Mouse (Mus musculus) CH12.LX (cell line): ENCODE results near the gene A2ml1. TPM values are rescaled to one million over a fixed set of nuclear protein-coding genes. Genes with fewer than 3 reads are reported as not detected.
A peak's percentile ranks its signal among the peaks of the same experiment; 100 is the strongest.

Experiments used
- DNase-seq: peaks from one replicate; pipeline ENCODE4 v3.0.0-alpha.2; 2013; ENCODE audit errors: extremely low read depth
- H3K27ac ChIP-seq: 2 replicates; pipeline ENCODE4 v1.5.1; 2012; ENCODE audit warnings: low read depth, mild to moderate bottlenecking, control low read depth, moderate library complexity; ENCODE audit not compliant: insufficient read depth
- H3K27me3 ChIP-seq: replicated peaks from 2 replicates; pipeline ENCODE3; 2012; ENCODE audit warnings: inconsistent platforms
- H3K36me3 ChIP-seq, 2 experiments: replicated peaks in 1 of 2; 2 replicates each; pipeline versions ENCODE3 to v1.6.1; 2012; ENCODE audit warnings: inconsistent platforms in 1 of 2, low read length in 1 of 2, mild to moderate bottlenecking in 1 of 2, mixed read lengths in 1 of 2, moderate library complexity in 1 of 2; ENCODE audit not compliant: control insufficient read depth in 1 of 2, insufficient read depth in 1 of 2
- H3K4me1 ChIP-seq, 2 experiments: 2 replicates each; pipeline ENCODE4 v1.6.1; 2012; ENCODE audit warnings: inconsistent platforms in 1 of 2, moderate library complexity in 1 of 2; ENCODE audit not compliant: insufficient read depth in 2 of 2, control insufficient read depth in 1 of 2
- H3K4me2 ChIP-seq: 2 replicates; pipeline ENCODE4 v1.6.1; 2012; ENCODE audit warnings: low read depth, mild to moderate bottlenecking, control low read depth; ENCODE audit not compliant: poor library complexity, insufficient read depth, severe bottlenecking
- H3K4me3 ChIP-seq, 3 experiments: fragments of 150-350 bp in 1 of 3; sonication (generic) in 1 of 3; replicated peaks in 1 of 3; 2 replicates each; pipeline versions ENCODE3 to v1.5.1; 2011 to 2012; ENCODE audit warnings: low read depth in 2 of 3, low read length in 2 of 3, mild to moderate bottlenecking in 2 of 3, moderate library complexity in 2 of 3, control low read depth in 1 of 3, improper control_type of control experiment in 1 of 3, inconsistent platforms in 1 of 3, mixed read lengths in 1 of 3; ENCODE audit not compliant: poor library complexity in 1 of 3
- H3K79me2 ChIP-seq: replicated peaks from 2 replicates; pipeline ENCODE4 v1.6.1; 2012; ENCODE audit warnings: mild to moderate bottlenecking, moderate library complexity; ENCODE audit not compliant: control insufficient read depth, poor library complexity, insufficient read depth, severe bottlenecking; ENCODE audit errors: extremely low read depth
- H3K9ac ChIP-seq: 2 replicates; pipeline ENCODE4 v1.6.1; 2012; ENCODE audit warnings: low read depth, mild to moderate bottlenecking, control low read depth, moderate library complexity; ENCODE audit not compliant: insufficient read depth
- H3K9me3 ChIP-seq: replicated peaks from 2 replicates; pipeline ENCODE3; 2012; ENCODE audit warnings: low read length, inconsistent platforms, mixed read lengths
- BHLHE40 ChIP-seq: IDR thresholded peaks from 2 replicates; pipeline ENCODE4 v1.6.1; 2011; ENCODE audit warnings: mild to moderate bottlenecking, low read depth, low read length, improper control_type of control experiment
- CHD1 ChIP-seq: IDR thresholded peaks from 2 replicates; pipeline ENCODE4 v1.6.1; 2012; ENCODE audit warnings: low read depth, low read length, improper control_type of control experiment, inconsistent platforms
- CHD2 ChIP-seq: IDR thresholded peaks from 2 replicates; pipeline ENCODE4 v1.6.1; 2011; ENCODE audit warnings: low read length, improper control_type of control experiment
- CTCF ChIP-seq, 2 experiments: IDR thresholded peaks in 1 of 2; conservative IDR thresholded peaks in 1 of 2; 2 replicates each; pipeline ENCODE4 v1.5.1; 2011 to 2012; ENCODE audit warnings: low read depth in 2 of 2, low read length in 2 of 2, improper control_type of control experiment in 1 of 2, inconsistent platforms in 1 of 2, mild to moderate bottlenecking in 1 of 2, moderate library complexity in 1 of 2
- E2F4 ChIP-seq: IDR thresholded peaks from 2 replicates; pipeline ENCODE4 v1.6.1; 2011; ENCODE audit warnings: low read depth, low read length, improper control_type of control experiment; ENCODE audit not compliant: insufficient replicate concordance
- ELF1 ChIP-seq: IDR thresholded peaks from 2 replicates; pipeline ENCODE4 v1.6.1; 2014; ENCODE audit warnings: low read depth, mild to moderate bottlenecking, inconsistent platforms, low read length, improper control_type of control experiment
- EP300 ChIP-seq: IDR thresholded peaks from 2 replicates; pipeline ENCODE4 v1.6.1; 2011; ENCODE audit warnings: low read length, improper control_type of control experiment
- ETS1 ChIP-seq: conservative IDR thresholded peaks from 2 replicates; pipeline ENCODE4 v1.6.1; 2012; ENCODE audit warnings: low read depth, mild to moderate bottlenecking, inconsistent platforms, low read length, improper control_type of control experiment, moderate library complexity
- IRF4 ChIP-seq: IDR thresholded peaks from 2 replicates; pipeline ENCODE4 v1.6.1; 2014; ENCODE audit warnings: low read depth, mild to moderate bottlenecking, inconsistent platforms, low read length, improper control_type of control experiment
- JUND ChIP-seq: conservative IDR thresholded peaks from 2 replicates; pipeline ENCODE4 v1.6.1; 2011; ENCODE audit warnings: low read depth, low read length, improper control_type of control experiment
- MAX ChIP-seq: IDR thresholded peaks from 2 replicates; pipeline ENCODE4 v1.6.1; 2011; ENCODE audit warnings: low read length, improper control_type of control experiment
- MAZ ChIP-seq: IDR thresholded peaks from 2 replicates; pipeline ENCODE4 v1.6.1; 2012; ENCODE audit warnings: low read depth, mild to moderate bottlenecking, inconsistent platforms, low read length, improper control_type of control experiment, moderate library complexity
- MXI1 ChIP-seq: IDR thresholded peaks from 2 replicates; pipeline ENCODE4 v1.6.1; 2011; ENCODE audit warnings: mild to moderate bottlenecking, low read depth, low read length, improper control_type of control experiment
- NELFE ChIP-seq: IDR thresholded peaks from 2 replicates; pipeline ENCODE4 v1.6.1; 2011; ENCODE audit warnings: low read depth, low read length, improper control_type of control experiment
- NRF1 ChIP-seq: IDR thresholded peaks from 2 replicates; pipeline ENCODE4 v1.6.1; 2014; ENCODE audit warnings: low read depth, mild to moderate bottlenecking, inconsistent platforms, low read length, improper control_type of control experiment, moderate library complexity
- PAX5 ChIP-seq: IDR thresholded peaks from 2 replicates; pipeline ENCODE4 v1.6.1; 2012; ENCODE audit warnings: low read length, inconsistent platforms, mixed read lengths
- POLR2A ChIP-seq: IDR thresholded peaks from 2 replicates; pipeline ENCODE4 v1.6.1; 2011; ENCODE audit warnings: low read depth, mild to moderate bottlenecking, improper control_type of control experiment, low read length
- POLR2AphosphoS2 ChIP-seq: IDR thresholded peaks from 2 replicates; pipeline ENCODE4 v1.6.1; 2011; ENCODE audit warnings: low read depth, low read length, improper control_type of control experiment
- RCOR1 ChIP-seq: conservative IDR thresholded peaks from 2 replicates; pipeline ENCODE4 v1.6.1; 2012; ENCODE audit warnings: low read depth, mild to moderate bottlenecking, inconsistent platforms, low read length, improper control_type of control experiment
- SIN3A ChIP-seq: IDR thresholded peaks from 2 replicates; pipeline ENCODE4 v1.6.1; 2012; ENCODE audit warnings: low read length, improper control_type of control experiment, inconsistent platforms
- UBTF ChIP-seq: IDR thresholded peaks from 2 replicates; pipeline ENCODE4 v1.6.1; 2012; ENCODE audit warnings: low read depth, mild to moderate bottlenecking, inconsistent platforms, low read length, improper control_type of control experiment, moderate library complexity
- USF1 ChIP-seq: IDR thresholded peaks from 2 replicates; pipeline ENCODE4 v1.6.1; 2014; ENCODE audit warnings: low read depth, mild to moderate bottlenecking, inconsistent platforms, low read length, improper control_type of control experiment
- ZC3H11A ChIP-seq: IDR thresholded peaks from 2 replicates; pipeline ENCODE4 v1.6.1; 2012; ENCODE audit warnings: low read depth, mild to moderate bottlenecking, inconsistent platforms, low read length, improper control_type of control experiment
- ZKSCAN1 ChIP-seq: IDR thresholded peaks from 2 replicates; pipeline ENCODE4 v1.6.1; 2012; ENCODE audit warnings: low read depth, inconsistent platforms, low read length, improper control_type of control experiment, borderline replicate concordance
- ZMIZ1 ChIP-seq: IDR thresholded peaks from 2 replicates; pipeline ENCODE4 v1.6.1; 2012; ENCODE audit warnings: low read depth, mild to moderate bottlenecking, inconsistent platforms, low read length, improper control_type of control experiment
- dilution Hi-C: fragments of 300-500 bp; cut with MboI; formaldehyde crosslinking; loops from 2 replicates; pipeline ENCODE4 v1.14.3; 2020; ENCODE audit warnings: low sequenced_read_pairs; ENCODE audit not compliant: extremely low pct_unique_long_range_greater_than_20kb, extremely low pct_ligation_motif_present
- in situ Hi-C: fragments of 300-500 bp; cut with MboI; formaldehyde crosslinking; loops from 3 replicates; pipeline ENCODE4 v1.14.3; 2019; ENCODE audit warnings: low sequenced_read_pairs, low pct_ligation_motif_present, low pct_unique_long_range_greater_than_20kb, mixed read lengths
- polyA plus RNA-seq: library from polyadenylated mRNA; unstranded; fragments of >175 nt; gene quantifications from 2 replicates; pipeline ENCODE4 v1.2.1, GENCODE M21; 2012; ENCODE audit warnings: low read depth; ENCODE audit not compliant: insufficient read length
- total RNA-seq, 2 experiments: library from RNA; depleted of rRNA; stranded (reverse); fragments of 300-350 nt in 1 of 2; fragments of >200 nt in 1 of 2; gene quantifications; 2 replicates each; pipeline ENCODE4 v1.2.3; 2012 to 2014

A2ml1 gene
- total and polyA plus RNA-seq, 3 experiments = not detected

GRCm38 (mm10) chr6:128597121-128597522 lies 15.7 kb upstream of the A2ml1 start (continued):
- TF ChIP-seq ZC3H11A = no peak
- no peak for TF ChIP-seq CHD2
- peak; percentile 42; the same call in 1 of the 2 replicates for TF ChIP-seq IRF4
- TF ChIP-seq ZMIZ1 = no peak
- no peak for TF ChIP-seq JUND
- no peak; the same call in 1 of the 2 replicates for TF ChIP-seq ETS1
- no peak for TF ChIP-seq MAX
- no peak for TF ChIP-seq POLR2AphosphoS2

- TF ChIP-seq IRF4 = no peak
- no peak for DNase-seq
- dilution Hi-C loops (no loop called here), in situ Hi-C loops (no loop called here)
- Histone ChIP-seq H3K4me3 (no peak overlapping the region), H3K4me1 (peaks cover 2 to 12% of the 10 kb centered on the region in 2 experiments; a peak in 2 of 4 replicates), H3K9ac (no peak overlapping the region), H3K79me2 (no peaks in the 10 kb centered on the region), H3K9me3 (no peaks in the 10 kb centered on the region), H3K27ac (no peak overlapping the region), H3K36me3 (no peaks in the 10 kb centered on the region), H3K27me3 (no peaks in the 10 kb centered on the region), H3K4me2 (no peak overlapping the region)
Measured at GRCm38 (mm10) chr6:128594651-128595050, 13.2 kb upstream of the A2ml1 start.

- no peak for DNase-seq
- Histone ChIP-seq H3K27me3 (no peaks in the 10 kb centered on the region), H3K27ac (no peak overlapping the region), H3K9me3 (no peaks in the 10 kb centered on the region), H3K4me2 (no peak overlapping the region), H3K36me3 (no peaks in the 10 kb centered on the region), H3K79me2 (no peaks in the 10 kb centered on the region), H3K4me1 (peaks cover 6 to 7% of the 10 kb centered on the region in 2 experiments; a peak in 3 of 4 replicates), H3K9ac (no peak overlapping the region), H3K4me3 (no peak overlapping the region)
- dilution Hi-C loops (no loop called here), in situ Hi-C loops (no loop called here)
- TF ChIP-seq POLR2AphosphoS2 = no peak
- TF ChIP-seq ELF1 = no peak
- TF ChIP-seq USF1 = no peak
- no peak for TF ChIP-seq CHD2
- no peak for TF ChIP-seq NRF1
- TF ChIP-seq UBTF = no peak
- TF ChIP-seq BHLHE40 = no peak
- TF ChIP-seq RCOR1 = no peak
- TF ChIP-seq MAZ = no peak
- no peak for TF ChIP-seq ZKSCAN1
- TF ChIP-seq E2F4 = no peak
- TF ChIP-seq NELFE = no peak
- TF ChIP-seq MXI1 = no peak
- TF ChIP-seq CTCF (conservative IDR thresholded peaks at IDR 0.05 in 1 of 2, IDR thresholded peaks at IDR 0.05 in 1 of 2; ENCODE audit: low read depth in 2 of 2, low read length in 2 of 2) = no peak
- no peak for TF ChIP-seq SIN3A
- TF ChIP-seq POLR2A = no peak
- no peak for TF ChIP-seq PAX5
- no peak for TF ChIP-seq EP300
- TF ChIP-seq CHD1 = no peak
Measured at GRCm38 (mm10) chr6:128589426-128589825, 8.0 kb upstream of the A2ml1 start.
